Mouse (Mus musculus) forebrain, postnatal 0 days (tissue): ENCODE measurements around the gene Efl1. TPM values are rescaled to one million over a fixed set of nuclear protein-coding genes. Genes with fewer than 3 reads are reported as not detected.
"Not testable (repeated sequence)": the region's sequence is repeated elsewhere in the genome, so short reads cannot be mapped to it uniquely, and the experiment has no call there.

Experiments
- ATAC-seq: fragments of 200-750 bp; cut with Nextera tagmentation; 2 replicates; pipeline ENCODE4 v1.8.0; 2017; ENCODE audit warnings: mild to moderate bottlenecking, moderate library complexity
- DNase-seq: peaks from one replicate; pipeline ENCODE4 v3.0.0-alpha.2; 2015
- H3K27ac ChIP-seq: fragments of 300-500 bp; sonication (generic); 2 replicates; pipeline ENCODE4 v1.5.1; 2014; ENCODE audit warnings: low read depth, mild to moderate bottlenecking, antibody characterized with exemption, low read length, moderate library complexity, mixed read lengths
- H3K27me3 ChIP-seq: fragments of 300-500 bp; sonication (generic); 2 replicates; pipeline ENCODE4 v1.6.1; 2014; ENCODE audit warnings: mild to moderate bottlenecking, low read length, mixed read lengths; ENCODE audit not compliant: insufficient read depth
- H3K36me3 ChIP-seq: fragments of 300-500 bp; sonication (generic); 2 replicates; pipeline ENCODE4 v1.6.1; 2014; ENCODE audit warnings: mild to moderate bottlenecking, moderate library complexity; ENCODE audit not compliant: insufficient read depth
- H3K4me1 ChIP-seq: fragments of 300-500 bp; sonication (generic); 2 replicates; pipeline ENCODE4 v1.6.1; 2014; ENCODE audit warnings: antibody characterized with exemption; ENCODE audit not compliant: insufficient read depth
- H3K4me2 ChIP-seq: fragments of 300-500 bp; sonication (generic); 2 replicates; pipeline ENCODE4 v1.6.1; 2014; ENCODE audit warnings: low read depth, mild to moderate bottlenecking, moderate library complexity
- H3K4me3 ChIP-seq: fragments of 300-500 bp; sonication (generic); 2 replicates; pipeline ENCODE4 v1.5.1; 2014; ENCODE audit warnings: low read depth, low read length, mixed read lengths
- H3K9ac ChIP-seq: fragments of 300-500 bp; sonication (generic); 2 replicates; pipeline ENCODE4 v1.6.1; 2014; ENCODE audit warnings: mild to moderate bottlenecking
- H3K9me3 ChIP-seq: fragments of 300-500 bp; sonication (generic); 2 replicates; pipeline ENCODE4 v1.6.1; 2016; ENCODE audit warnings: low read length
- CTCF ChIP-seq: sonication (generic); IDR thresholded peaks from 2 replicates; pipeline ENCODE4 v1.5.1; 2016; ENCODE audit warnings: antibody characterized with exemption, control low read depth, low read depth
- WGBS: fragments of 180-500 bp; shearing (Covaris S2); extraction: QIAGEN DNeasy Blood & Tissue Kit; methylation state at CpG from one replicate; pipeline ENCODE4 v1.1.7; 2014; 5-methylcytosine and 5-hydroxymethylcytosine counted together
- polyA plus RNA-seq: library from polyadenylated mRNA; unstranded; fragments of >200 nt; fragmentation: Nextera tagmentation; extraction: Ambion mirVana; gene quantifications from 2 replicates; pipeline ENCODE4 v1.2.1, GENCODE M21; 2015
- total RNA-seq: library from RNA; depleted of rRNA; stranded (reverse); fragments of >200 nt; gene quantifications from 2 replicates; pipeline ENCODE4 v1.2.3, GENCODE M21; 2014

Efl1 gene
- total and polyA plus RNA-seq, 2 experiments from 2014 or later = 15.9 to 20.8 TPM

DNA sequence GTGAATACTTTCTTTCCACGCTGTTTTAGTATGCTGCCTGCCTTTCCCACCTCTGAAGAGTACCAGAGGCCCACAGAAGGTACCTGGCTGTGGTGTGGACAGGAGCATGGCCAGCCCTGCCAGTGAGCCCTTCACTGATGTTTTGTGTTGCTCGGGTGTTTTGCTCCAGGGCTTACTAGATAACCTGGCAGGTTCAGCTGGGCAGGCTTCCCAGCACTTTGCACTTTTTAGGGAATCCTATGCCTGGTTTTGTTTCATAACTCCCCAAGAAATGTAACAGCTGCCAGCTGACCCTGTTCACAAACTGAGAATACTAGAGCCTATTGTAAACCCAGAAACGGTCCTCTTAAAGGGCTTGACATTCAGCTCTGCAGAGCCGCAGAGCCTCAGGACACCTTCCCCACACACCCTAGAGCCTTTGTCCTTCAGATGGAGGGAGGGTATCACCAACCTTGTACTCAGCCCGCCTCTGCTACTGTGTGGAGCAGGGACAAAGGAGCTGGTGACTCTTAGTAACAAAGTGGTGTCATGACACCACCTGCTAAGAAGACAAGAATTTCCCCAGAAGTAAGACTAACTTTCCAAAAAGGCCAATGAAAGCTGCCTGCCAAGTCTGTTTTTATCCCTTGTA lies 76.7 kb downstream of the Efl1 start:
- Histone ChIP-seq H3K9ac (no peak overlapping the region), H3K4me3 (no peak overlapping the region), H3K36me3 (0 out of 2 replicates have a peak, but pooled peaks cover 2% of the 10 kb centered on the region), H3K27ac (no peak overlapping the region), H3K9me3 (no peaks in the 10 kb centered on the region), H3K27me3 (no peaks in the 10 kb centered on the region), H3K4me1 (0 out of 2 replicates have a peak, but pooled peaks cover 5% of the 10 kb centered on the region), H3K4me2 (no peak overlapping the region)
- no peak for TF ChIP-seq CTCF
- no peak for DNase-seq
- ATAC-seq = no peak
- WGBS = 36% methylated on average over 5 of the region's 5 CpGs

DNA sequence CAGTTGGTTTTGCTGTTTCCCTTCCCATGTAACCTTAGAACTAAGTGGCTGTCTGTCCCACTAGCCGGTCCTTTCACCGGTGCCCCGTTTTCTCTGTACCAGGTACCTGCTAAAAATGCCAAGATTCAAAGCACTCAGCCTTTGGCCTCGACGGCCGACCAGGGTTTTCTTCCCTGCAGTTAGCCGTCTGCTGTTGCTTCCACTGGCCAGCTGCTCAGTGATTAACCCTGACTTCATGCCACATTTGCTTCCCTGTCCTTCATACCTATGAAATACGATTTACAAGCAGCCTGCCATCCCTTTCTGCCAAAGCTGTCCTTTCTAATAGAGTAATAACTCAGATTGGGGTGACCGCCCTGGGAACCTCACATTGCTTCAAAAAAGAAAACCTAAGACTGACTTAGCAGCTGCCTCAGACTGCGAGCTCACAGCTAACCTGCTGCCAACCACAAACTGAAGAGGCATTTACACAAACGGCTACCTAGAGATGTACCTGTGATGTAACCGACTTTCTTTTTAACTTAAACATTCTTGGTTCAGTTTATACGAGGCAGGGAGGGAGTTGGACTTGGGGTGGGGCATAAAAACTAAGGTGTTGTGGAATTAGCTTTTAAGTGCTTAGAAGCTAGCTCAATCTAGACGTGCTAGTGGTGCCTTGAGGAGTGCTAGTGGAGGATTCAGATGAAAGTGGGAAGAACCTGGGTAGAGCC lies 77.5 kb downstream of the Efl1 start:
- ATAC-seq = no peak
- Histone ChIP-seq H3K4me3 (no peak overlapping the region), H3K4me1 (0 out of 2 replicates have a peak, but pooled peaks cover 5% of the 10 kb centered on the region), H3K9ac (no peak overlapping the region), H3K4me2 (no peak overlapping the region), H3K27ac (no peak overlapping the region), H3K9me3 (no peaks in the 10 kb centered on the region), H3K36me3 (0 out of 2 replicates have a peak, but pooled peaks cover 2% of the 10 kb centered on the region), H3K27me3 (no peaks in the 10 kb centered on the region)
- WGBS = 75% methylated on average over 14 of the region's 14 CpGs
- no peak for TF ChIP-seq CTCF
- no peak for DNase-seq

DNA sequence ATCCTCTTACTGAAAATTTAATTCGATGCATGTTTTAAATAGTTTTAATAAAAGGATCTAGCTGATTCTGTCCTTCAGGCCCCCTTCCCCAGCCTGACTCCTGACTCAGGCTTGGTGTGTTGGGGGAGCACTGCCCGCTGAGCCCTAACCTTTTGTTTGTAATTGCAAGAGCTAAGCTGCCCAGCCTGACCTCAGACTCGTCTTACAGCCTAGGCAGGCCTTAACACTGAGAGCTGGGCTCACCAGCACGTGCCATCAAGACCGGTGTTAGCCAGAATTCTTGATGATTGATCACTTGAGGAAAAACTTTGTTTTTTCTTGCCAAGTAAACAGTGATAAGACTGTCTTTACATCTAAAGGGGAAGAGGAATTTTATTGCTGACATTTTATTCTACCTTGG lies 78.7 kb downstream of the Efl1 start:
- ATAC-seq (no peak), DNase-seq (no peak)
- Histone ChIP-seq H3K4me2 (no peak overlapping the region), H3K36me3 (0 out of 2 replicates have a peak, but pooled peaks cover 2% of the 10 kb centered on the region), H3K4me3 (no peak overlapping the region), H3K9ac (no peak overlapping the region), H3K27me3 (no peaks in the 10 kb centered on the region), H3K27ac (no peak overlapping the region), H3K4me1 (0 out of 2 replicates have a peak, but pooled peaks cover 5% of the 10 kb centered on the region), H3K9me3 (no peaks in the 10 kb centered on the region)
- no peak for TF ChIP-seq CTCF
- 44% methylated on average over 5 of the region's 5 CpGs for whole genome bisulfite sequencing

DNA sequence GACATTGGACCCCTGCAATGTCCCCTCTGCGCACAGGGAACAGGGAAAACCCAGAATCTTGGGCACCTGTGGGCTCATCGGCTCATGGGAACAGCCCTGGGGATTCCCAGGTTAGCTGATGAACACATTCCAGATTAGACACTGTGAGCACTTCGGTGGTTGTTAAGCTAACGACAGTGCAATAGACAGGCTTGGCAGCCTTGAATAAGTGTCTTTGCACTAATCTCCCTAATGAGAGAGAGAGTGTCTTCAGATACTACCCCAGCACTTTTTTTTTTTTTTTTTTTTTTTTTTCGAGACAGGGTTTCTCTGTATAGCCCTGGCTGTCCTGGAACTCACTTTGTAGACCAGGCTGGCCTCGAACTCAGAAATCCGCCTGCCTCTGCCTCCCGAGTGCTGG lies 80.6 kb downstream of the Efl1 start:
- not testable (repeated sequence) for H3K4me2 ChIP-seq, DNase-seq, H3K27me3 ChIP-seq, H3K36me3 ChIP-seq, H3K9ac ChIP-seq, ATAC-seq, H3K4me3 ChIP-seq, H3K27ac ChIP-seq, H3K4me1 ChIP-seq, H3K9me3 ChIP-seq
- WGBS = 77% methylated on average over 5 of the region's 8 CpGs

DNA sequence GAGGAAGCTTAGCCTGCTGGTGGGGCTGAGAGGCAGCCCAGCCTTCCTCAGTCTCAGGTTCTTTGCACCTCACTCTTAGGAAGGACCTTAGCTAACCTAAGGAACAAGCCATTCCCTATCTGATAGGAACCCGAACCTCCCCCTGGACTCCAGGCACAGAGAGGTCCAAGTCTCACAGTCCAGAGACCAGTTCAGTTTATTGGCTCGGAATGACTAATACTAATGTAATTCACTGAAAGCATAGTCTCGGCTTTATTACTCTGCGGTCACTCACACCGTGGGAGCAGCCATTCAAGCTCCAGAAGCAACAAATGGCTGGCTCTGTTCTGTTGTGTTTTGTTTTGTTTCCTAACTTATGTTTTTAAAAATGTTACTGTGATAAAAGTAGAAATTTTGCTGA lies 84.7 kb downstream of the Efl1 start:
- Histone ChIP-seq H3K4me3 (no peak overlapping the region), H3K9me3 (no peaks in the 10 kb centered on the region), H3K27ac (no peak overlapping the region), H3K36me3 (no peaks in the 10 kb centered on the region), H3K9ac (no peak overlapping the region), H3K4me2 (no peak overlapping the region), H3K4me1 (no peaks in the 10 kb centered on the region), H3K27me3 (no peaks in the 10 kb centered on the region)
- ATAC-seq = no peak
- TF ChIP-seq CTCF = no peak
- WGBS = 75% methylated on average over 5 of the region's 5 CpGs
- no peak for DNase-seq

DNA sequence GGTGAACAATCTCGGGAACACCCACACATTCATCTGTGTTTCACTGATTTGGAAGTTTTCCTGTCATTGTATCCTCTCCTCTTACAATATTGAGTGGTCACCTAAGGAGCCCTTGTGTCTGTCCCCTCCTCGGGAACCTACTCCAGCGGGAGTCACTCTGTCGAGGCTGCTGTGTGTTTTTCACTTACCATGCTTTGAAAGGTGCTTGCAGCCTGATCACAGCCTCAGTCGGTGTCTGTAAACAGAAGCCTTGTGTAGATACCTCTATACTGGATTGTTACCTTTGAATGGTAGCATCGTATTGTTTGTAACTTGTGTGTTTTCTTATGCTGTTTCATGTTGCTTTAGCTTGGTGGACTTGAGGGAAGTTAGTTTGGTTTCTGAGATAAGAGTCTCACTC lies 85.6 kb downstream of the Efl1 start:
- H3K9me3 ChIP-seq = no peaks in the 10 kb centered on the region
- H3K4me2 ChIP-seq = no peak overlapping the region
- no peak overlapping the region for H3K9ac ChIP-seq
- 83% methylated on average over 6 of the region's 6 CpGs for WGBS
- no peak overlapping the region for H3K27ac ChIP-seq
- no peak for DNase-seq
- no peak overlapping the region for H3K4me3 ChIP-seq
- no peaks in the 10 kb centered on the region for H3K27me3 ChIP-seq
- no peak for TF ChIP-seq CTCF
- H3K4me1 ChIP-seq = no peaks in the 10 kb centered on the region
- no peak for ATAC-seq
- no peaks in the 10 kb centered on the region for H3K36me3 ChIP-seq
